Mouse (Mus musculus) thymus, postnatal 10 days (tissue): ENCODE data around the gene Gm28360.
"Not testable (repeated sequence)": the region's sequence is repeated elsewhere in the genome, so short reads cannot be mapped to it uniquely, and the experiment has no call there.

ENCODE experiments used
- DNase-seq, 2 experiments: peaks; one replicate each; pipeline ENCODE4 v3.0.0; 2021; ENCODE audit warnings: low spot score in 2 of 2

The Gm28360 gene

DNA sequence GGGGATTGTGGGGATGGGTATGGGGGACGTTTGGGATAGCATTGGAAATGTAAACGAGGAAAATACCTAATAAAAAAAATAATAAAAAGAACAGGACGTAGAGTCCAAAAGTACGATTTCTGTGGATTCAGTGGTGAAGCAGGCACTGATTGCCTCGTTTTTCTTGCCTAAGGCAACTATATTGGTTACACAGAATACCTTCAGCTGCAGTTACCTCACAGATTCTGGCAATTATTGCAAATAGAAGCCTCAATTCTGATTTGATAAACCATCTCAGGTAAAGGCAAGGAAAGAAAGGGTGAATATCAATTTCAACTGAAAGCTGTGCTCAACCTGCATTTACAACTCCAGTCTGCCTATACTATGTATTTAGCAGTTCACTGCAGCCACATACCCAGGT lies at the start of gene Gm28360:
Gm28360 (plus strand) TSS at position 301 of the 400 bp plus-strand sequence.
- not testable (repeated sequence) for DNase-seq

GRCm38 (mm10) chr1:117780833-117781232 lies 49.0 kb upstream of the Gm28360 start, which contains the start of gene B020011L13Rik:
TSS of gene B020011L13Rik (plus strand) at chr1:117781133.
- DNase-seq: not testable (repeated sequence)

GRCm38 (mm10) chr1:117816271-117816670 lies 13.6 kb upstream of the Gm28360 start:
- DNase-seq: not testable (repeated sequence)

- DNase-seq: not testable (repeated sequence)
These were observed 21.8 kb downstream of the Gm28360 start for GRCm38 (mm10) chr1:117851718-117852117.
